Mouse (Mus musculus) kidney, embryonic 15.5 days (tissue): ENCODE measurements around the gene Erc2. TPM values are rescaled to one million over a fixed set of nuclear protein-coding genes. Genes with fewer than 3 reads are reported as not detected.

Experiments used
- ATAC-seq: fragments of 200-750 bp; cut with Nextera tagmentation; replicated peaks from 2 replicates; pipeline ENCODE4 v1.8.0; 2017; ENCODE audit warnings: moderate TSS enrichment; ENCODE audit not compliant: low FRiP score
- H3K27ac ChIP-seq: fragments of 300-500 bp; sonication (generic); 2 replicates; pipeline ENCODE4 v1.5.1; 2015; ENCODE audit warnings: mild to moderate bottlenecking, inconsistent platforms
- H3K27me3 ChIP-seq: fragments of 300-500 bp; sonication (generic); 2 replicates; pipeline ENCODE4 v1.6.1; 2015; ENCODE audit warnings: inconsistent platforms
- H3K36me3 ChIP-seq: fragments of 300-500 bp; sonication (generic); 2 replicates; pipeline ENCODE4 v1.6.1; 2015; ENCODE audit warnings: inconsistent platforms
- H3K4me1 ChIP-seq: fragments of 300-500 bp; sonication (generic); 2 replicates; pipeline ENCODE4 v1.6.1; 2015; ENCODE audit warnings: inconsistent platforms
- H3K4me2 ChIP-seq: fragments of 300-500 bp; sonication (generic); 2 replicates; pipeline ENCODE4 v1.6.1; 2015; ENCODE audit warnings: moderate library complexity, mild to moderate bottlenecking, inconsistent platforms
- H3K4me3 ChIP-seq: fragments of 300-500 bp; sonication (generic); replicated peaks from 2 replicates; pipeline ENCODE4 v1.5.1; 2015; ENCODE audit warnings: mild to moderate bottlenecking, inconsistent platforms
- H3K9ac ChIP-seq: fragments of 300-500 bp; sonication (generic); 2 replicates; pipeline ENCODE4 v1.6.1; 2015; ENCODE audit warnings: mild to moderate bottlenecking, inconsistent platforms
- H3K9me3 ChIP-seq: fragments of 300-500 bp; sonication (generic); replicated peaks from 2 replicates; pipeline ENCODE4 v1.6.1; 2016; ENCODE audit warnings: inconsistent platforms
- WGBS: fragments of 180-500 bp; shearing (Covaris S2); methylation state at CpG from one replicate; pipeline ENCODE4 v1.1.7; 2015; ENCODE audit warnings: mixed read lengths; 5-methylcytosine and 5-hydroxymethylcytosine counted together
- polyA plus RNA-seq: library from polyadenylated mRNA; unstranded; fragments of >200 nt; fragmentation: Nextera tagmentation; extraction: Ambion mirVana; gene quantifications from 2 replicates; pipeline ENCODE4 v1.2.1, GENCODE M21; 2015

Gene Erc2
- polyA plus RNA-seq, 1 experiment from 2014 or later = 7.0 TPM

DNA sequence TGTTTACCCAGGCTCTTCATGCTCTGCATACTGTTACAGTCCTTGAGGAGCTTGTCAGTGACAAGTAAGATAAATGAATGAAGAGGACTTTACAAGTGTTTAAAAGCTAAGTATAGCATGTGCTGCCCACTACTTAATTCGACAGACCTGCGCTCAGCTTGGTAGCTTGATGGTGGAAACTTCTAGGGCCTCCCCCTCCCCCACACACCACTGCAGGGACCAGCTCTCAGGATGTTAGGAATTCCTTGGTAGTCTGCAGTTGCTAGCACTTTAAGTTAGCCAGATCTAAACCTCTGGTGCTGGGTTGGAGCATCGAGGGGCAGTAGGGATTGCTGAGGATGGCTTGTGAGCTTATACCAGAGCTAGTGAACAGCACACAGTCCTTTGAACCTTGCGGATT is 672.9 kb downstream of the Erc2 start:
- Histone ChIP-seq H3K27ac (no peak overlapping the region), H3K27me3 (peaks cover 8% of the 10 kb centered on the region), H3K36me3 (no peaks in the 10 kb centered on the region), H3K4me1 (peaks cover 12% of the 10 kb centered on the region), H3K9ac (no peak overlapping the region), H3K9me3 (no peaks in the 10 kb centered on the region), H3K4me2 (no peak overlapping the region), H3K4me3 (no peak overlapping the region)
- WGBS = 31% methylated on average over 4 of the region's 4 CpGs
- no peak for ATAC-seq

DNA sequence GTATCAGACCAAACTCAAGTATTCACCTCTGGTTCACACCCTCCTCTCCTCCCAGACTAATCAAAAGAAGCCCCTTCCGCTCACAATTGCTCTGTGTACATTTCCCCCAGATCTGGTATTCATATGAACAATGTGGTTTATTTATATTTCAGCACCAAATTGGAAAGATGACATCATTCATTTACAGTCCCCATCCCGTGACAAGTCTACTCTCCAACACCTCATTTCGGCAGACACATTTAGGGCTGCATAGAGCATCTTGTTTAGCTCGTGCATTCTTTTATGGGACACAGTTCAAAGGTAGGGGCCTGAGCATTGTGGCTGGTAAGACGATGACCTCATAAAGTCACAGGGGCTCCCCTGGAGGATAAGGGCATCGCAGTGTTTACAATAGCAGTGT is 677.9 kb downstream of the Erc2 start:
- WGBS = 52% methylated on average over 6 of the region's 6 CpGs

DNA sequence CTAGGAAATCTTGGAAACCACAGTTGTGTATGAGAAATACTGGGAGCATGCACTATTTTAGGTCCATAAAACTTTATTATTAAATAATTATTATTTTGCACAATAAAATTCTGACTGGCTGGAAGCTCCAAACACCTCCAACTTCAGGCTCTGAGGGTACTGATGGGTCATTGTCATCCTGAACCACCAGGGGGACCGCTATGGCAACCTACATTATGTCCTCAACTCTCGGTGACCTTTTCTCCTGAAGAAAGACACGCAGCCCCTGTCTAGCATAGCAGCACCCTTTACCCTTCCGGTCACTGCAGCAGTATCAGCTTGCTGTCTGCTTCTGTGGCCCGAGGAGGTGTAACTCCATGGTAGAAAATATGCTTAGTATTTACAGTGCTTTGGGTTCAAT is 679.0 kb downstream of the Erc2 start:
- Histone ChIP-seq H3K27ac (no peak overlapping the region), H3K4me1 (0 out of 2 replicates have a peak, but pooled peaks cover 2% of the 10 kb centered on the region), H3K27me3 (peaks cover 2% of the 10 kb centered on the region), H3K9me3 (no peaks in the 10 kb centered on the region), H3K9ac (no peak overlapping the region), H3K36me3 (no peaks in the 10 kb centered on the region), H3K4me2 (no peak overlapping the region), H3K4me3 (no peak overlapping the region)
- no peak for ATAC-seq
- WGBS = 40% methylated on average over 5 of the region's 5 CpGs

More for the DNA sequence above, 677.9 kb downstream of the Erc2 start:
- H3K4me3 ChIP-seq = no peak overlapping the region
- H3K9me3 ChIP-seq = no peaks in the 10 kb centered on the region
- H3K27ac ChIP-seq = no peak overlapping the region
- peaks cover 10% of the 10 kb centered on the region for H3K4me1 ChIP-seq
- ATAC-seq = no peak
- H3K4me2 ChIP-seq = no peak overlapping the region
- H3K27me3 ChIP-seq = peaks cover 8% of the 10 kb centered on the region
- no peak overlapping the region for H3K9ac ChIP-seq
- H3K36me3 ChIP-seq = no peaks in the 10 kb centered on the region

DNA sequence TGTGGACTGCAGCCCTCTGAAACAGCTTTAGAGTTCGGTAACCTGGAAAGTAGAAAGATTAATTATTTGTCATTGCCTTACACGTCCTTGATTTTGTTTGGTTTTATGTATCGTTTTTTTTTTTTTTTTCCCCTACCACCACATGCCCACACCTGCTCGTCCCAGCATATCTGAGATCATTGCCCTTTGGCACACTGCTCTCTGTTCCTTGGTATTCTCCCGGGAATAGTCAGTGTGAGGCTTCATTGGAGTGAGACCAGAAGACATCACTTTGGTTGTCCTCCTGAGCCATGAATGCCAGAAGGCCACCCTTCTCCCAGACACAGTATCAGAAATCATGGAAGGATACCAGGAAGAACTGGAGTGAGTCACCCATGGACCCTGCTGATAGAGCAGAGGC is 681.9 kb downstream of the Erc2 start:
- Histone ChIP-seq H3K27me3 (no peaks in the 10 kb centered on the region), H3K4me3 (no peak overlapping the region), H3K9ac (no peak overlapping the region), H3K4me2 (no peak overlapping the region), H3K9me3 (no peaks in the 10 kb centered on the region), H3K27ac (no peak overlapping the region), H3K4me1 (no peaks in the 10 kb centered on the region), H3K36me3 (no peaks in the 10 kb centered on the region)
- 65% methylated on average over 5 of the region's 5 CpGs for WGBS
- no peak for ATAC-seq

DNA sequence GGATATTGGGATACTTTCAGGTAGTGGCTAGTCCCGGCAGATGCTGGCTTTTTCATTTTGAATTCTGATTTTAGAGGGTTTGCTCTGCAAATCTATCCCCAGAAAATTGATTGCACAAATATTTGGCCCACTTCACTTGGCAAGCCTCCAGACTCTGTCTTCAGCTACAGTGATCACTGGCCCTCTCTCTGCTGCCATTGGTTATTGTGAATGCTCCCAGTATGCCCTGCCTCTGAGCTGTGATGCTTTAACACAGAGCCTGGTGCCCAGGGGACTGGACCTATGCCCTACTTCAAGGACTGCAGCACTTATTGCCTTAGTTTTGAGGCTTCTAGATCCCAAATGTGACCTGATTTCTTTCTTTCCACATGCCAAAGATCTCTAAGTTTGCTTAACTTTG is 686.4 kb downstream of the Erc2 start:
- ATAC-seq = no peak
- WGBS = 88% methylated on average over 1 of the region's 1 CpGs

DNA sequence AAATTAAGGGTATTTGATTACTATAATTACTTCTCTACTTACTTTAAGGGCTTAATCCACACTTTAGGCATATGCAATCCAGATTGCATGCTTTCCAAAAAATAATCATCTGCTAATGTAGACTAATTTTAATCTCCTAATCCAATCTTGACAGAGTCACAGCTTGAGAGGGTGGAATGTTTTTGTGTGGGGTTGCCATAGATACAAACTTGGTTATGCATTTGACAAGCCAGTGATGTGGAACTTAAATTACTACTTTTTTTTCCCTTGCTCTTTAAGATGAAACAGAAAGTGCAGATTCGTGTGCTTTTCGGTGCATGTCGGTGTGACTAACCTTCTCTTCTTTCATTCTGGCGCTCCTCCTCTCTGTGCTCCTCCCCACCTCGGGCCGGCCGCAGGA is 694.6 kb downstream of the Erc2 start:
- Histone ChIP-seq H3K9me3 (no peaks in the 10 kb centered on the region), H3K36me3 (no peaks in the 10 kb centered on the region), H3K4me1 (0 out of 2 replicates have a peak, but pooled peaks cover 2% of the 10 kb centered on the region), H3K27ac (no peak overlapping the region), H3K4me2 (no peak overlapping the region), H3K9ac (no peak overlapping the region), H3K4me3 (no peak overlapping the region), H3K27me3 (0 out of 2 replicates have a peak, but pooled peaks cover 4% of the 10 kb centered on the region)
- no peak for ATAC-seq
- 49% methylated on average over 7 of the region's 7 CpGs for WGBS

More for the DNA sequence above, 686.4 kb downstream of the Erc2 start:
- 0 out of 2 replicates have a peak, but pooled peaks cover 3% of the 10 kb centered on the region for H3K27me3 ChIP-seq
- no peaks in the 10 kb centered on the region for H3K9me3 ChIP-seq
- H3K36me3 ChIP-seq = no peaks in the 10 kb centered on the region
- no peak overlapping the region for H3K4me3 ChIP-seq
- no peak overlapping the region for H3K9ac ChIP-seq
- H3K4me2 ChIP-seq = no peak overlapping the region
- H3K4me1 ChIP-seq = no peaks in the 10 kb centered on the region
- no peak overlapping the region for H3K27ac ChIP-seq

DNA sequence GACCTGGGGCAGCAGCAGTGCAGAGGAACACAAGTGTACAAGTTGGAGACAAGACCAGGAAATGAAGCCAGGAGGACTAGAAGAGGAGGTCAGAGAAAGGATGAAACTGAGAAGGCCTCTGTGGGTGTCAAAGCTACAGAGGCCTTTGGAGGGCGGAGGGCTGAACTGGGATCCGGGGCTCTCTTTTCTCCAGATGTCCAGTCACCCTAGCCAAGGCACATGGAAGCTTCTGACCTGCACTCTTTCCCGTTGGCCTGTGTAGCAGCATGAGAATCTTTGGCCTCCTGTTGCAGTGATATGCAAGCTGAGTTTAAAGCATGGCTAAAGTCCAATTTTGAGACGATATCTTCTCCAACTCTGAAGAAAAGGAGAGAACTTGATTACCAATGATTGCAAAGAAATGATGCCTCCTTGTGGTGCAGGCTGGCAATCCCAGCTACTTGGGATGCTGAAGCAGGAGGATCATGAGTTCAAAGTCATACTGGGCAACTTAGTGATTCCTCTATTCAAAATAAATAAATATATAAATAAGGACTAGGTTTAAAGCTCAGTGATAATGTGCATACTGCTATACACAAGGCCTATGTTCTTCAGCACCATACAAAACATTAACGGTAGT is 699.8 kb downstream of the Erc2 start:
- H3K9me3 ChIP-seq = no peaks in the 10 kb centered on the region
- H3K4me1 ChIP-seq = peaks cover 2% of the 10 kb centered on the region; the same call in 1 of the 2 replicates
- ATAC-seq = no peak
- H3K27me3 ChIP-seq = 0 out of 2 replicates have a peak, but pooled peaks cover 4% of the 10 kb centered on the region
- 85% methylated on average over 5 of the region's 5 CpGs for WGBS
- H3K27ac ChIP-seq = no peak overlapping the region
- H3K4me3 ChIP-seq = no peak overlapping the region
- H3K36me3 ChIP-seq = no peaks in the 10 kb centered on the region
- no peak overlapping the region for H3K4me2 ChIP-seq
- H3K9ac ChIP-seq = no peak overlapping the region

DNA sequence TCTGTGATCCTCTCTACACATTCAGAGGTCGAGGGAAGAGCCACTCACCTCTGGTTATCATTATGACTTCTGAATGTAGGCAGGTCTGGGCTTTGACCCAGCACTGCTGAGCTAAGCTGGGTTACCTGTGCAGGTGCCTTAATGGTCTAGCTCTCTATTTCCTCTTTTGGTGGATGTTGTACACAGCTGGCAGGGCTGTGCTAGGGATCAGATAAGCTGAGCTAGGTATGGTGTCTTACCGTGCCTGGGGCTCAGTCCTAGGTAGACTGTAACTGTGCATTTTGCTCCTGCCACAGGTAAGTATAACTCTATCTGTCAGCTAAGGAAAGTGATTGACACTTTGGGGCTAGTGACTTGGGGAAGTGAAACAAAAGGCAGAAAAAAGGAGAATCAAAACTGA is 701.0 kb downstream of the Erc2 start:
- no peak overlapping the region for H3K4me3 ChIP-seq
- H3K4me1 ChIP-seq = no peaks in the 10 kb centered on the region; the same call in 1 of the 2 replicates
- no peak overlapping the region for H3K4me2 ChIP-seq
- ATAC-seq = no peak
- WGBS = 68% methylated on average over 2 of the region's 2 CpGs
- H3K27me3 ChIP-seq = 0 out of 2 replicates have a peak, but pooled peaks cover 4% of the 10 kb centered on the region
- H3K9ac ChIP-seq = no peak overlapping the region
- H3K9me3 ChIP-seq = no peaks in the 10 kb centered on the region
- no peak overlapping the region for H3K27ac ChIP-seq
- H3K36me3 ChIP-seq = no peaks in the 10 kb centered on the region

DNA sequence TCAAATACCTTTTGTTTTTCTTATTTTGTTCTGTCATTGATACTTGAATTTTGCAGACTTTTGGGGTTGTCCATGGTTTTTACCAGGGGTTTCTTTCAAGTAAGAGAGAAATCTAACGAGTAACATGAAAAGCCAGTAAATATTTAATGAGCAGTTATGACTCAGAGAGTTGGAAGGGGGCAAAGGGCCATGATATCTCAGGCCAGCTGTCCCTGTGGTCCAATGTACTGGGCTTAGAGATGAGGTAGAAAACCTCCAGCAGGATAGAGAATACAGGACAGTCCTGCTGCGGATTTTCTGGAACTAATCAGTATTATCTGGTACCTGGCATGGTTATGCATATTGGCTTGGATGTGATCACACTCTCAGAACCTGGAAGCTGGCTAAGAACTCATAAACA is 701.5 kb downstream of the Erc2 start:
- WGBS = 72% methylated on average over 2 of the region's 2 CpGs
- no peak overlapping the region for H3K9ac ChIP-seq
- ATAC-seq = no peak
- H3K36me3 ChIP-seq = no peaks in the 10 kb centered on the region
- no peaks in the 10 kb centered on the region; the same call in 1 of the 2 replicates for H3K4me1 ChIP-seq
- H3K4me2 ChIP-seq = no peak overlapping the region
- H3K27ac ChIP-seq = no peak overlapping the region
- H3K9me3 ChIP-seq = no peaks in the 10 kb centered on the region
- 0 out of 2 replicates have a peak, but pooled peaks cover 4% of the 10 kb centered on the region for H3K27me3 ChIP-seq
- no peak overlapping the region for H3K4me3 ChIP-seq

- no peaks in the 10 kb centered on the region for H3K36me3 ChIP-seq
- ATAC-seq = no peak
- 0 out of 2 replicates have a peak, but pooled peaks cover 4% of the 10 kb centered on the region for H3K27me3 ChIP-seq
- H3K4me3 ChIP-seq = no peak overlapping the region
- H3K4me2 ChIP-seq = no peak overlapping the region
- H3K27ac ChIP-seq = no peak overlapping the region
- 74% methylated on average over 7 of the region's 7 CpGs for WGBS
- no peak overlapping the region for H3K9ac ChIP-seq
- H3K4me1 ChIP-seq = no peaks in the 10 kb centered on the region; the same call in 1 of the 2 replicates
- H3K9me3 ChIP-seq = no peaks in the 10 kb centered on the region
Measured at GRCm38 (mm10) chr14:28326456-28326855, 704.2 kb downstream of the Erc2 start.

DNA sequence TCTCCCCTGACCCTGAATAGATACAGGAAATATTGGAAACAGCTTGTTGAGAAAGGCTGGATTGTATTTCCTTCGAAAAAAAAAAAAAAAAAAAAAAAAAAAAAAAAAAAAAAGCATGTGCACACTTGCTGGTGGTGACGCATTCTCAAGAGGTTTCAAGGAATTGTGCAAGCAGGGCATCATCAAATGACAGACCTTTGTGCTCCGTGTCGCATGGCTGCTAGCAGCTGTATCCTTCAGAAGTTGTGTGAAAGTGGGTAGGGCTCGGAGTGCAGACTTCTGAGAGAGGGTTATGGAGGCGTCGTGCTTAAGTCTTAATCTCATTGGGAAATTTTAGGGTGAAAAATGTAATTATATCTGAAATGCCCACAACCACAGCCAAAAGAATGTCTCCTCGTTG is 706.3 kb downstream of the Erc2 start:
- no peaks in the 10 kb centered on the region for H3K9me3 ChIP-seq
- 0 out of 2 replicates have a peak, but pooled peaks cover 4% of the 10 kb centered on the region for H3K27me3 ChIP-seq
- H3K4me2 ChIP-seq = no peak overlapping the region
- no peak overlapping the region for H3K4me3 ChIP-seq
- no peak overlapping the region for H3K9ac ChIP-seq
- ATAC-seq = no peak
- H3K27ac ChIP-seq = no peak overlapping the region
- no peaks in the 10 kb centered on the region for H3K36me3 ChIP-seq
- 61% methylated on average over 8 of the region's 8 CpGs for WGBS
- peaks cover 6% of the 10 kb centered on the region; the same call in 1 of the 2 replicates for H3K4me1 ChIP-seq

GRCm38 (mm10) chr14:28331108-28331507 is 708.9 kb downstream of the Erc2 start:
- no peak overlapping the region for H3K27ac ChIP-seq
- peaks cover 12% of the 10 kb centered on the region for H3K4me1 ChIP-seq
- H3K27me3 ChIP-seq = no peaks in the 10 kb centered on the region
- ATAC-seq = no peak
- no peaks in the 10 kb centered on the region for H3K36me3 ChIP-seq
- no peak overlapping the region for H3K4me2 ChIP-seq
- H3K4me3 ChIP-seq = no peak overlapping the region
- no peak overlapping the region for H3K9ac ChIP-seq
- 83% methylated on average over 5 of the region's 5 CpGs for WGBS
- no peaks in the 10 kb centered on the region for H3K9me3 ChIP-seq
